Mouse (Mus musculus): ENCODE measurements around the gene Fto.

DNA sequence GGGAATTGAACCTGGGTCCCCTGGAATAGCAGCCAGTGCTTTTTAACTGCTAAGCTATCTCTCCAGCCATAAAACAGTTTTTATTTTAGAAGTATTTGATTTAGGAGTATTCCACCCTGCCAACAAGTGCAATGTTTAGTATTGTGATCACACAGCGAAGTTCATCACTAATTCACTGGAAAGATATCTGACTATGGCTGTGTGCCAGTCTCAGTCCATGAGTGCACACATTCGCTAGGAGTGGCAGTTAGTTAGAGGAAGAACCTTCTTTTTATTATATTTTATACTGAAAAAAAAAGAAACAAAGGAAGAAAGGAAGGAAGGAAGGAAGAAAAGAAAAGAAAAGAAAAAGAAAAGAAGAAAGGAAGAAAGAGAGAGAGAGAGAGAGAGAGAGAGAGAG, 174.1 kb downstream of the Fto start:
- TF ChIP-seq CTCF (conservative IDR thresholded peaks at IDR 0.05; ENCODE audit: insufficient read depth, insufficient read length, low read depth, low read length), result no peak
- TF ChIP-seq POLR2A (IDR thresholded peaks at IDR 0.05; ENCODE audit: low read depth, low read length), result no peak
